Mouse (Mus musculus): Measurements from ENCODE around the gene Tmem161a.

Gene Tmem161a

DNA sequence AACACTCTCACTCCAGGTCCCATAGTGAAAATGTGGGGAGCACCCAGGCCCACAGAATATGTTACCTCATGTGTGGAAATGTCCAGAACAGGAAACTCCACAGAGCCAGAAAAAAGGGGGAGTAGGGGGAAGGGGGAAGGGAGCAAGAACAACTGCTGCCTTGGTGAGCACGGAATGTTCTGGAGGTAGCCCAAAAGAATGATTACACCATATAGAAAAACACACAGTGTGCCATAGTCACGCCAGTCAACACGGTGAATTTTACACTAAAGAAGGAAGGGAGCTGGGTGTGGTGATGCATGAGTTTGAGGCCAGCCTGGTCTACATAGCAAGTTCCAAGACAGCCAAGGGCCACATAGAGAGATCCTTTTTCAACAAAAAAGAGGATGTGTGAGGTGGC lies 8.8 kb upstream of the Tmem161a start:
- no peak for DNase-seq

DNA sequence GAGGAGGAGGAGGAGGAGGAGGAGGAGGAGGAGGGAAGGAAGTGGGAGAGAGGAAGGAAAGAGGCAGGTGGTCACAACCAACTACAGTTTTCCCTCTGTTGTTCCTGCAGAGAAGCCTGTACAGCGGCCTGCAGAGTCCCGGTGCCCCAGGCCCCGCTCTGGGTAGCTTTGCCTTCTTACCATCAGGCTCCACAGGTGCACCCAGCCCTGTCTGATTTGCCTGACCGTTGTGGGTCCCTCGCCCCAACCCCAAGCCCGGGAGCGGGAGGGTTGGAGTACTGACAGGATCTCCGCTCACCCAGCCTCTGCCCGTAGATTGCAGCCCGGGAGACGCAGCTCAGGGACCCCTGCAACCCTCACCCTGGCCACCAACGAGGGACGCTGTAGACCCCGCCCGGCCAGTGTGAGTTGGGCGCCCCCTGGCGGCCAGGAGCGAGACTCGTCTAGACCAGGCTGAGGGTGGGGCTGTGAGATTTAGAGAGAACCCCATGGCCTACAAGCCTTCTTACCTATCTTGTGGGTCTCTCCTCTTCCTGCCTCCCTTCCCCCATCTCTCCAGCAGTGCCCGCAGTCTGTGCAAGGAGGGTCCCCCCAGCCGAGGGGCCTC lies 5.5 kb upstream of the Tmem161a start:
- peak; percentile 66 to 79 for DNase-seq

DNA sequence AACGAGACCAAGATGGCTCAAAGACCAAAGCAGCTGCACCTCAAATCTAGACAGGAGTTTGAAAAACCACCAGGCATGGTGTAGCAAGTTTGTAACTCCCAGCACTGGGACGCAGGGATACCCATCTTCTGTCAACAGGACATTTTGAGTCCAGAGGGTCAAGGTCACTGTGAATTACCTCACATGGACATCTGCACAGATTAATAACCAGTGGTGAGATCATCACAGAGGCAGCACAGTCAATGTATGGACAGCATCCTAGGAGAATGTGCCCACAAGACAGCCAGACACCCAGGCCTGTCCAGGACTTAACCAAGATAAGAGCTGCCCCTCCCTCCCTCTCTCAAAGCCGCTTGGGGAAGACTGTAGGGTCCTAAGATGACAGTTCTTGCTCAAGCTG lies 2.0 kb upstream of the Tmem161a start:
- no peak for DNase-seq

DNA sequence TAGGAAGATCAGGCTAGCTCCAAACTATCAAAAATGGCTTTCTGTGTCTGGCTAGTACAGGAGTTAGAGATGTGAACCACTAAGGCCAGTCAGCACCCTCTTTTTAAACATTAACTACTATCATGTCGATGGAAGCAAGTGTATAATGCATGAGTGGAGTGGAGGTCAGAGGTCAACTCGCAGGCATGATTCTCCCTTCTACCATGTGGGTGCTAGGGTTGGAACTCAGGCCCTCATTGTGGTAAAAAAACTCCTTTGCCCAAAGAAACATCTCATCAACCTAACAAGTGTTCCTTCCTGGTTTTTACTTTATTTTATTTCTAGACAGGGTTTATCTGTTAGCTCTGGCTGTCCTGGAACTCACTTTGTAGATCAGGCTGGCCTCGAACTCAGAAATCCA lies 1.4 kb upstream of the Tmem161a start:
- DNase-seq: no peak

DNA sequence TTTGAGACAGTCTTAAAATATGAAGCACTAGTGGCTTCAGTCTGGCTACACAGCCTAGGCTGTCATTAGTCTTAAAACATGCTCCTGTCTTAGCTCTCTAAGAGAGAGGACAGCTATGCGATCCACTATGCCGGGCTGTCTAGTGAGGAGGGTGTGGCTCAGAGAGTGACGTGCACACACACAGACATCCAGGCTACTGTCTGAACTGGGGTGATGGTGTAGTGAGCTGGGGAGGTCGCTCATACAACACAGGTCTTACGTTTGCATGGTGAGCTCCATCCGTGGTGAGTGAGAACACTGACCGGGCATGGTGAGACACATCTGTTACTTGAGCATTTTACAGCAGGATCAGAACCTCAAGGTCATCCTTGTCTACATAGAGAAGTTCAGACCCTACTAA lies 916 bp upstream of the Tmem161a start:
- no peak for DNase-seq

DNA sequence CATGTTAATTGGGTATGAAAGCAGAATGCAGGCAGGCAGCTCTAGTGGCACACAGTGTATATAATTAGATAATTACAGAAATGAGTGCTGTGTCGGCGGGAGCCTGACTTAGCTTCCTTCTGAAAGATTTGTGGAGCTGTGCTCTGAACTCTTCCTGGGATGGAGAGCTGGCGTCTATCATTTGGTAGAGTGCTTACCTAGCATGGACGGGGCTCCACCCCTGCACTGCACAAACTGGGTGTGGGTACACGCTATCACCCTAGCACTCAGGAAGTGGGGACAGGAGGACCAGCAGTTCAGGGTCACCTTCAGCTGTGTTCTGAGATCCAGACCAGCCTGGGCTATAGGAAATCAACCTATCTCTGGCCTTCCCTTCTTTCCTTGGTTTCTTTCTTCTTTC lies 1.2 kb downstream of the Tmem161a start:
- no peak for DNase-seq

DNA sequence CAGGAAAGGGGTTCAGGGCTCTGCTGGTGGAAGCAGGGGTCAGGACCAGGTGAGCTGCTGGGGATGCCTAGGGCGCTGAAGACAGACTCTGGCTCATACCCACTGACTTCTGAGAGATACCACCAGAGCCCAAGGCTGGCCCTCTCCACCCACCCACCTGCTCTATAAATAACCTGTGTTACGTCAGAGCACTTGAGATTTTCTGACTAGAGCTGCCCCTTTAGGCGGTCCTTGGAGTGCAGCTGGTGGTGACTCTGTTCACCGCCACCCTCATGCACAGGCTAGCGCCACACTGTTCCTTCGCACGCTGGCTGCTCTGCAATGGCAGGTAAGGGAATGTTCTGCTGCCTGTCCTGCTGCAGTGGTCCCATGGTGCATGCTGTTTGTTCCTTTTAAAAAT lies 1.9 kb downstream of the Tmem161a start:
- DNase-seq: no peak

DNA sequence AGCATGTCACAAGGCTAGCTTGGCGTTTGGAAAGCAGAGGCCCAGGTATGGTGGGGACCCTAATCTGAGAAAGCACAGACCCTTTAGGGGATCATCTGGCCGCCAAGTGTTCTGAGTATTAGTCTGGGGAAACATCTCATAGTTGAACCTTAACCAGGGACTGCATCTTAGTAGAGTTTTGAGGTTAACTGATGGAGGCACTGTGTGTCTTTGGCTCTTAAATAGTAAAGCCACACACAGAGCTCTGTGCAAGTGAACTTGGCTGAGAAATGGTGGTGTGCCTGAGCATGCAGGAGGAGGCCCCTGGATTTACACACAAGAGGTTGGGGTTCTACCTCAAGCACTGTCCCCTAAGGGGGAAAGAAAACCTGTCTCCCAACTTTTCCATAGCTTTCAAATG lies 6.1 kb downstream of the Tmem161a start:
- no peak for DNase-seq

DNA sequence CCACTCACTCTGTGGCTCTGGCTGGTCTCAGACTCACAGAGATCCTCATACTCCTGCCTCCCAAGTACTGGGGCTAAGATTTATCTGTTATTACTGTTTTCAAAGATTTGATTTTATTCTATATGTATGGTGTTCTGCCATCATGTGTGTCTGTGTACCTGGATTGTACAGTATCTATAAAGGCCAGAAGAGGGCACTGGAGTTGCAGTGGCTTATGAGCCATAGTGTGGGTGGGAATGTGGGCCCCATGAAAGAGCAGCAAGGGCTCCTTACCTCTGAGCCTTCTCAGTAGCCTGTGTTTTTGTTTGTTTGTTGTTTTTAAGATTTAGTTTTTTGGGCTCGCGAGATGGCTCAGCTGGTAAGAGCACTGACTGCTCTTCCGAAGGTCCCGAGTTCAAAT lies 6.9 kb downstream of the Tmem161a start:
- no peak for DNase-seq

DNA sequence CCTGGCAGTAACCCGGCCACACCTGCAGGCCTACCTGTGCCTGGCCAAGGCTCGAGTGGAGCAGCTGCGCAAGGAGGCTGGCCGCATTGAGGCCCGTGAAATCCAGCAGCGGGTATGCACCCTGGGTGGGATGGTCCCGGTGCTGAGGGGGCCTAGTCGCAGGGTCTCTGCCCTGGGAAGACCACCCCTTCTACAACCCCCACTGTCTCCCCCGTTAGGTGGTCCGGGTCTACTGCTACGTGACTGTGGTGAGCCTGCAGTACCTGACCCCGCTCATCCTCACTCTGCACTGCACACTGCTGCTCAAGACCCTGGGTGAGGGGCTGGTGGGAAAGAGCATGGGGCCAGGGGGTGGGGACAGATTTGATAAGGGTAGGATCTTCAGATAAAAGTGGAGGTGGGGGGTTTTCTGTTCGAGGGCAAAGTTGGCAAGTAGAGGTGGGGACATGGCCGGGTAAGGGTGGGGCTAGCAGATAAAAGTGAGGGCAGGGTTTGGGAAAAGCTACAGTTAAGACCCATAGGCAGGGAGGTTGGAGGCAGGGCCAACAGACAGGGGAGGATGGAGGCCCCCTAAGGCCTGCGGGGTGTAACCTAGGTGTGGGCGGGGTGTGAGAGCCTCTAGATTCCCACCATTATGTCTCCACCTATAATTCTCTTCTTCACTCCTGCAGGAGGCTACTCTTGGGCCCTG lies 9.2 kb downstream of the Tmem161a start:
- DNase-seq: no peak

DNA sequence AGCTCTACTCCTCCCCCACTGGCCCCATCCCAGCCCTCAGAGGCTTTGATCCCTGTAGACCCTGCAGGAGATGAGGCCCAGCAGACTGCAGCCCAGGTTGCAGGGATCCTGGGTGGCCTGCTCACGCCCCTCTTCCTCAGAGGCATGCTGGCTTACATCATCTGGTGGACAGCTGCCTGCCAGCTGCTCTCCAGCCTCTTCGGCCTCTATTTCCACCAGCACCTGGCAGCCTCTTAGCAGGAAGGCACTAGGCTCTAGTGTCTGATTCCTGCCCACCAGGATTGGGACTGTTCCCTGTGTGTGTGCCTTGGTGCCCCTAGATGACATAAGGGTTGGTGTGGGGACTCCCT lies 9.7 kb downstream of the Tmem161a start:
- no peak for DNase-seq

DNA sequence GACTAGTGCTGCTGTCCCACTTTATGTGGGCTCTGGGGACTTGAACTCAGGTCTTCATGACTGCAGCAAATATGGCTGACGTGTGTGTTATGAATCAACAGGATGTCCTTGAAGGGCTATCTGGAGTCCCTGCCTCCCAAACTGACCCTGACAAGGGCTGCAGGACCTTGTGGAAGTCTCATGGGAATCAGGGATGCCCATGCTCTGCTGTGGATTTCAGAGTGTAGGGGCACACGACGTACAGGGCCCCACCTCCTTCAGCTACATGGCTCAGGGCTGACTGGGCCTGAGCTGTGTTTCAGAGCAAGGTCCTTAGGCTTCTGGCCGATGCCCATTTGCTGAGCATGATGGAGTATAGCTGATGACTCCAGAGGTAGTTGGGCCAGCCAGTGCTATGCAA lies 11.0 kb downstream of the Tmem161a start:
- no peak for DNase-seq

DNA sequence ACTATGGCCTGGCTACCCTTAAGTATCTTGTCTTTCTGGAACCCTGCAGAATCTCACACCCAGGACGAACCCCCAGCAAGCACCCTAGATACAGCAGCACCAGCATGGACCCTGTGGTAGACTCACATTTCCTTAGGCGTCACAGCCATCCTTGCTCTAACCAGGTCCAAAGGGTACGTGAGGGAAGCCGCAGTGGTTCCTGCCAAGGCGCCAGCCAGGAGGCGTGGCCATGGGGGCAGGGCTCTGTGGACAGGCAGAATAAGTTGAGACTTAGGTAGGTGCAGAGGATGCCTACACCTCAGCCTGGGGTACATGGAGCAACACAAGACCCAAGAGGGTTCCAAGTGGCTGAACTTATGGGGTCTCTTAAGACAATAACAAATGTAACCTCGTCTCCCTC lies 16.6 kb downstream of the Tmem161a start:
- no peak for DNase-seq

DNA sequence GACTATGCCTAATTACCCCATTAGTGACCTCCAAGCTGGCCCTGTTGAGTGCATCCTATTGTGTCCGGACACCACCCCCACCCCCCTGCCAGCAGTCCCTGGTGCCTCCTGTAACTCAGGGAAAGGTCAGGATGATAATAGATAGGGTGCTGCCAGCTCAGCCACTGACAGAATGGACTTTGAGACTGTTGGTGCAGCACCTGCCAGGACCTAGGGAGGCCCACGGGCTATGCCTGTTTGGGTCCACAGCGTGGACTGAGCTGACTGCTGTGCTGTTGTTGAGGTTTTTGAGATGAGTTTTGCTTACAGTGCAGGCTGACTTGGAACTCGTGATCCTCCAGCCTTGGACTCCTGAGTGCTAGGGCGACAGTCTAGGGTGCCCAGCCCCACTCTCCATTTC lies 21.1 kb downstream of the Tmem161a start:
- no peak for DNase-seq

DNA sequence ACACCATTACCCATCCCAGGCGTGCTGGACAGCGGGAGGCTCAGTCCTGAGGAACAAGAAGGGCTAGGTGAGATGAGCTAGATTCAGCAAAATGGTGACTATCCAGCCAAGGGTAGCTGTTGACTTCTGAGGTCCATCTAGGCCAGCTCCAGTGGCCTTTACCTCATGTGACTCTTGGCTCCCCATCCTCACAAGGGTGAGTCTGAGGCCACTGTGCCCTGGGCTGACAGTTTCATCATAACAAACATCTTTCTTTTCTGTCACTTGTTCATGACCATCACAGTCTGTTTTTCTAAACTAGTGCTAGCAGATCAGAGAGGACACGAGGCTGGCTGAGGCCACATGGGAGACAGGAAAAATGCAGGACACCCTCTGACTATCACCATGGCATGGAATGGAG lies 22.0 kb downstream of the Tmem161a start:
- DNase-seq: no peak

DNA sequence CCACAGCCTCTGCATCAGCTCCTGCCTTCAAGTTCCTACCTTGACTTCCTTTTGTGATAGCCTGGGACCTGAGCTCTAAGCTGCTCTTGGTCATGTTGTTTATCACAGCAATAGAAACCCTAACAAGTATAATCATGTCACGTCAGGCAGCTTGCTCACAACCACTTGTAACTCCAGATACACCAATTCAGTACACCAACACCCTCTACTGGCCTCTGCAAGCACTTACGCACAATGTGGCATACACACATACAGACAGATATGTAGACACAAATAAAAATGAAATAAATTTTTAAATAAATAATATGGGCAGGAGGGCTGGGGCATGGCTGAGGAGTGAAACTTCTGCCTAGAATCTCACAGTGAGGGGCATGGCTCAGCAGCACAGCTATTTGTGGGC lies 23.6 kb downstream of the Tmem161a start:
- DNase-seq: no peak

DNA sequence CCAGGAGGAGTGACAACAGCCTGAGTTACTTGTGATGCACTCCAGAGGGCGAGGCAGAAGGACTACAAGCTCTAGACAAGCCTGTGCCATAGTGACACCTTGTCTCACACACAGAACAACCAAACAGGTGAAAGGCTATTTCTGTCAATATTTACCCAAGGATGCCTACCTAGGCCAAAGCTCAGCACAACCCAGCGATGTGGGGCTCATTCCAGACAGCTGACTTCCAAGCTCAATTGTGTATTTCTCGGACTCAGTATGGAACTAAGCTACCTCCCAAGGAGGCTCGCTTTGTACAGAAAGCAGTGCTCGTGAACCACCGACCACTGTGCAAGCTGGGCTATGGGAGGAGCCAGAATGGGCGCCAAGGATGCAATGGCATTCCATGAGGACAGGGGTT lies 25.4 kb downstream of the Tmem161a start:
- no peak for DNase-seq

DNA sequence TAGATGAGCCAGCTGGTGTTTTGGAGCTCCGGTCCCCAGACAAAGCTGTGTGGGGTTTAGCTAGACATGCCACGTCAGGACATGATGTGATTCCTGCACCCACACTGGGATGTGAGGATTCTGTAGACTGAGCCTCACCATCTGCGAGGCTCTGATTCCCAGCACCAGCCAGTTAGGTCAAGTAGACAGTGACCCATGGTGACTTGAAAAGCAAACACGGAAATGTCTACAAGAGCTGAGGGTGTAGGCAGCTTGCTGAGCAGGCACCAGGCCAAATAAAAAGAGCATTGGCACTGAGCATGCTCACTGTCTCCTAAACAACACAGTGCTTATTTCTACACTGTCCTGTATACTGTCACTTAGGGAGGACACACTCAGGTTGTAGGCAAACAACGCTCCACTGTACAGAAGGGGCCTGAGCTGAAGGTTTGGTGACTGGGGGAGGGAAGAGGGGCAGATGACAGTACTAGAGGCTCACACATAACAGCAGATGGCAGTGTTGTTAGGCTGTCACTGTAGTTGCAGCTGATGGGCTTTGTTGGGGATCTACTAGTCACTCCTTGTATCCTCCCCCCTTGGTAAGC lies 28.0 kb downstream of the Tmem161a start:
- DNase-seq: peak; percentile 68

DNA sequence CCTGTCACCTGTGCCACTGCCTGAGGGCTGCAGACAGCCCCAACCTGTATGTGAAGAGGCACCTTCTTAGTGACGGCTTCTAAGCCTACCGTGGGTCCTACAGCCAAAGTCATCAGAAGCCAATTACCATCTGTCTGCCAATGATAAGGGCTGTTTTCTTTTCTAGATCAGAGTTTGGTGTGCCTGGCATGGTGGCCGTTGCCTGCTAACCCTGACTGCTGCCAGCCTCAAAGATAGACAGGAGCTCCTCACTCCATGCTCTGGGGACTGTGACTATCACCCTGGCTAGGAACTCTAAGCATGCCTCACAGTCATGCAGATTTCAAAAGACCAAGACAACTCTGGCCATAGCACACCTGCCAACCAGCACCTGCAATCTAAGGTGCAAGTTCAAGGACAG lies 29.3 kb downstream of the Tmem161a start:
- DNase-seq: no peak

DNA sequence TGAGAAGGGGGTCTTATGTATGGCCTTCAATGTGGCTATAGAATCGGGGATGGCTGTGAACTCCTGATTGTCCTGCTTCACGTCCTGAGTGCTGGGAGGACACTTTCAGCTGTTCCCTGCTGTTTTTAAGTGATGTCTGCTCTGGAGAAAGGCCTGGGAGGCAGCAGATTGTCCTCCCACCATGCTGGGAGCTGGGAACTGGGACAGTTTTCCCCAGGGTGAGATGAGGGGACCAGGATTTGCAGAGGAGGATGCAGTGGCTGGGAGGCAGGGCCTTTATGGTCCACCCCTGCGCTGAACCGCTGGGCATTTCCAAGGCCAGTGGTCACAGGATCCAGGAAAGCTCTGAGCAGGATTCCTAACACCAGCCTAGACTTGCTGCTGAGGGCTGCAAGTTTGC lies 30.9 kb downstream of the Tmem161a start:
- no peak for DNase-seq

DNA sequence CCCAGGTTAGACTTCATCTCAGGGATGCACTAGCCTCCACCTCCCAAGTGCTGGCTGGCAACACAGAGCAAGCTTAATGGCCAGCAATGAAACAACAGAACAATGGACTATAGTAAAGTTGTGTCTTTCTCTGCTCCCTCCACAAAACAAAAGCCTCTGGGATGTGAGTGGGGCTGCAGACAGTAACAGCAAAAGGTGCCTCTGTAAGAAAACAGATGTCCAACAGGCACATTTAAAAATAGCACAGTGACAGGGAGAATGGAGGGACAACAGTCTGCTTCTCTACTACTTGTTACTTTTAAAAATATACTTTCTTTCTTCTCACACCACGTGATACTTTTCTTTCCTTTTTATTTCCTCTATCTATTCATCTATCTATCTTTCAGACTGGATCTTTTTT lies 32.6 kb downstream of the Tmem161a start:
- DNase-seq: no peak

DNA sequence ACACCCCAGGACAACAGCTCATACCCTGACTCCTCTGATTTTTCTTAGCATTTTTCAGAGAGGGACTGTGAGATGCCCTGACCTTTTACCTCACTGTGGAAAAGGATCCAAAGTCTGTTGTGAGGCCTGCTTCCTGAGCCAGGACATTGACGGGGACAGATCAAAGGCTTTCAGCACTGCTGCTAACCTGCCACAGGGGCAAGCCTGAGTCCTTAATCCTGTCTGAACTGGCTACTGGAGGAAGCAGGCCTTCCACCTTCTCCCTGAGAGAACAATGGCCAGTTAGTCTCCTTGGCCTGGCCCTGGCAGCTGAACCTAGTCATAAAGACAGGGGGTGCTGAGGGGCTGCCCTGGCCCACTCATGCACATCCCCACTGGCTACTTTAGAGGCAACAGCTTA lies 36.0 kb downstream of the Tmem161a start:
- no peak for DNase-seq

DNA sequence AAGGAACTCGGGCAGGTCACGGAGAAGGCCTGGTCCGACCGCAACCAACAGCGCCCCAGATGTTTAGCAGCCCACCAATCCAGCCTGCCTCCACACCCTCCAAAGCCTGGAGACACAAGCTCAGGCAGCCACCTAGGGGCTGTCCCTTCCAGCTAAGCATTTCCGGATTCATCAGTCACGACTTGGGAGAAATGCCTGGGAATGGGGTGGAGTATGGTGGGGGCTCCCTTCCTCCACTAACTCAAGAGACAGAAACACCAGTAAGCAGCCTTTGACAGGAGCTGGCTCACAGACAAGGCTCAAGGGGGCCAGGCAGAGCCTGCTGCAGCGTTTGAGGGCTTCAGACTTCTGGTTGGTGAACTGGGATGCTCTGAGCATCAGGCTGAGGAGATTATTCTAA lies 38.4 kb downstream of the Tmem161a start:
- DNase-seq: peak in 1 of 2 experiments; percentile 10

DNA sequence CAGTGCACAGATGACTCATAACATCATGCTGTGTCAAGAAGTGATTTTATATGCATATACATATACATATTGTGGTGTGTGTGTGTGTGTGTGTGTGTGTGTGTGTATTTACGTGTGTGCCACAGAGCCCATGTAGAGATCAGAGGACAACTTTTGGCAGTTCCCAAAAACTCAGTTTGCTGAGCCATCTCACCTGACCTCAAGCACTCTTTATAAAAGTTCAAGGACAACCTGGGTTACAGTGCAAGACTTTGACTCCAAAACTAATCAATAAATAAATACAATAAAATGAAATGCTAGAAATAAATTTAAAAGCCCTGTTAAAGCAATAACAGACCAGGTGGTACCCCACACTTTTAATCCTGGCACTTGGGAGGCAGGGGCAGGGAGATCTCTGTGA lies 39.1 kb downstream of the Tmem161a start:
- DNase-seq: no peak

DNA sequence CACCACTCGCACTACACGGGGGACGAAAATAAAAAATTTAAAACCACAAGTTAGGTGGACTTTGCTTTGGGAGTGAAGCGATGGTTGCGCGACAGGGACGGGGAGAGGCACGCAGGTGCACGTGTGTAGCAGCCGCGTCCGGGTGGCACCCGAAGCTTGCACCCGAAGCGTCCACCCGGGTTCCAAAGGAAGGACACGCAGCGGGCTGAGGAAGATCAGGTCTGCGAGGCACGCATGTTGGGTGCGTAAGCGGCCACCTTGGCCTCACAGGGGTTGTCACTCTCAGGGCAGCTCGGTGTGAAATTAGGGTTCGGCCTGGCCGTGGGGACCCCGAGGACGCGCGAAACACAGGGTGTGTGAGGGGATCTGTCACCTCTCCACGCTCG lies 39.6 kb downstream of the Tmem161a start:
- DNase-seq: no peak

Data from cerebellum, adult 18-20 months (tissue).